Mouse (Mus musculus) granulocyte monocyte progenitor cell, adult 5-6 weeks (primary cell): ENCODE measurements at regions not wholly inside any gene's neighbourhood (a gene's known extent, or its start where the extent isn't known, plus 50 kb on each side); places are given as distances from the start of the nearest gene placed in this dataset.
A peak's percentile ranks its signal among the peaks of the same experiment; 100 is the strongest.

Experiments
- ATAC-seq: replicated peaks from 2 replicates; pipeline ENCODE4 v1.8.0; 2016; ENCODE audit warnings: mild to moderate bottlenecking, moderate TSS enrichment, inconsistent platforms; ENCODE audit not compliant: poor library complexity, severe bottlenecking

DNA sequence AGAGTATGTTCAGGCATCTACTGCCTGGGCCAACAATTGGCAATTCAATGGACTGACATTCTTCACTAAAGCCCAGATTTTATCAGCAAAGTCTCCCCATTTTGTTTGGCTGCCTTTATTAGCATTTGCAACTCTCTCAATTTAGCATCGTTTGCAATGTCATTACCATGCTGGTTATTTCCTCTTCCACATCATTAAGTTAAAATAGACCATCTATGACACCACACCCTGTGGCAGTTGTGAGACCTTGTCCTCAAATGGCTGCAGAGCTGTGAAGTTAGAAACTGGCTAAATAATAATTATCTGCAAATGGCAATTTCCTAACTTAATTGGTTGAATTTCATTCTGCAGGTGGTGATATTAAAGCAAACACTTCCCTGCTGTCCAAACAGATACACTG lies 381.8 kb downstream of the H2al1n start:
- no peak for ATAC-seq

DNA sequence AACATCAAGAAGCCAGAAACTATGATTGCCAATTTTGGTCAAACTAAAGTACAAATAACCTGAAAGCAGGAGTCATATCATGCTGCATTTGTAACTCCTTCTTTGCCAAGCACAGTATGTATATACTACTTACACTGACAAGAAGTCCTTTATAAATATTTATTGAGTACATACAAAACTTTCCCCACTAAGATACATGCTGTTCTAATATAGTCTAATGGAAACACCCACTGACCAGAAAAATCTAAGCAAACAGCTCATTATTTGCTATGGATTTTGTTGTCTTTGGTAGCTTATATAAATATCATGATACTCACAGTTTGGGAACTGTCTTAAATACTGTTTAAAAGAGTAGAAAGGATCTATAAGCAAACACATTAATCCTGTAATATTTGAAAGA lies 385.9 kb downstream of the H2al1n start:
- ATAC-seq = no peak

DNA sequence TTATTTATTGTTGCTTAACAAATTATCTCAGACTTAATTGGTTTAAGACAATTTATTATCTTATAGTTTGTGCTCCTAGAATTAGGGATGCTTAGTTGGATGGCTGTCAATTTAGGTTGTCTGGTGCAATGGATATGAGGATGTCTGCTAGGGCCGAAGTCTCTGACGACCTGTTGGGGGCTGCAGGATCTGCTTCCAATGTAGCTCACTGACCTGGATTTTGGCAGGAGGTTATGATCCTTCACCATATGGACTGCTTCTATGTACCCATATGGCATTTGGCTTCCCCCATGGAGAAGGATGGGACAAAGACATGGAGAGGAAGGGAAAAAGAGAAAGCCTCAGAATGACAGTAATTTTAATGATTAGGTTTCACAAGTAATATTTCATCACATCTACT lies 391.0 kb downstream of the H2al1n start:
- ATAC-seq = no peak

DNA sequence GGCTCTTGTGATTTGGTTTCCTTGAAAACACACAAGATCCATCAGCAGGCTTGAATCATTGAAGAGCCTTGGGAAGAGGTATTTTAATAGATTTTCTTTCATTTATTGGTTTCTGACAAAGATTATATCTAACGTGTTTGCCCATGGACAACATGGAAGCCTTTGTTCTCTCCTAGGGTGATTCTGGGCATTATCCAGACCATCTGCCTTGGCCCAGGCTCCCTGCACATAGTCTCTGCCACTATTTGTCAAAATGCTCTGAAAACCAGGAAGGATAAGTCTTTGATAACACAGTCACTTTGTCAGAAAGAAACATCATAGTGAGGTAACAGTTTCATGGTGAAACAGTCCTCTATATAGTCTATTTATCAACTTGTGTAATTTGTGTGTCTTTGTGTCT lies 398.2 kb downstream of the H2al1n start:
- ATAC-seq = no peak

DNA sequence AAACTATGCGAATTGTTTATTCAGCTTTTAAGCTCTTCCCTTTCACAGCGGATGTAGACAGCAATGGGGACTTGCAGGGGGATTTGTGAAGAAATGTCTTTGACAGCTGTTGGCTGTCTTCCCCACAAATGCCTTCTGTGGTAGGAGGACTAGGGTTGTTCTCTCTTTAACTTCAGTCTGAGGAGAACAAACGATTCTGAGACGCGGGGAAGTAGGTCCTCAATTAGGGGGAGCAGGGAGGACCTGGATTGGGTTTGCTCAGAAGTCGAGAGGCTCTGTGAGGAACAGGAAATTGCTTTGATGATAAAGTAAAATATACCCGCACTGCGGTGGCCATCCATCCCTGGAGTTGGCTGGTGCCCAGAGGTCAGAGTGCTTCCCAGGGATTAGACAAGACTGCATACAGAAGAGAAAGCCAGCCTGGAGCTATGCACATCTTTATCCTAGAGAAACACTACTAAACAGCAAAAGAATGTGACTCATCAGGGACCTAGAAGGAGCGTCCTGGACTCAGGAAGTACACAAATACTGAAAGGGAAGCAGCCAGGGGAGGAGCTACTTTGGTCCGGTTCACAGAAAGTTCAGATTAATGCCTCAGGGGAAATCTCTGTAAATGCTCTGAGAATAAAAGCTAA lies 417.4 kb downstream of the H2al1n start:
- peak; percentile 56; the same call in 1 of the 2 replicates for ATAC-seq

DNA sequence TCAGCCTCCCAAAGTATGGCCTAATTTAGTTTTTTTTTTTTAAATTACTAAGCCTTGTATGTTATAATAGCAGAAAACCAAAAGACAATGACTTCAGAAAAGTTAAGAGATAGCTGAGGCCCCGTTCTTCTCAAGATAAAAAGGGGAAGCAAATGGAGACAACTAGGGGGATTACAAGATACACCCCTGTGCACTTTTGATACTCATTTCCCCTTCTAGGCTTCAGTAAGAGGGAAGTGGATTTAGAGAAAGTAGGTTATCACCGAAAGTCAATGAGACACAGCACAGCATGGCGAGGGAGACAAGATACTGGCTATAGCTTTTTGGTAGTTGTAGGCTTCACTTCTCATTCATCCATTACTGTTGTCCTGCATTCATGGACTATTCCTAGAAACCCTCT lies 428.4 kb downstream of the H2al1n start:
- peak; percentile 94 for ATAC-seq

DNA sequence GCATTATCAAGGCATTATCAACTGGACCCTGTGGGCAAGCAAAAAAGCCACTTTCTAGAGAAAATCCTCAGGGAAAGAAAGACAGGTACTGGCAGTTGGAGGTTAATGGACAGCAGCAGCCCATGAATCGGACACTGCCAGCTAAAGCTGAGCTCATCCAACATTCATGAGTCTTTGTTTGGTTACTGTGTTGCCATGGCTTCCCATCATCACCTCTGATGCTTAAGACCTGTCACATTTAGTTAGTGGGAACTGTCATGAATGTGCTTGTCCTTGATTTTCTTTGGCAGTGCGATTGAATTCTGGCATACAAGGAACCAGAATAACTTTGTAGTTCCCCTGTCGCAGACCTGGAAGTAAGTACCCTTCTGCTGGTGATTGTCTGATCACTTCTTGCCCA lies 453.9 kb downstream of the H2al1n start:
- ATAC-seq = no peak

DNA sequence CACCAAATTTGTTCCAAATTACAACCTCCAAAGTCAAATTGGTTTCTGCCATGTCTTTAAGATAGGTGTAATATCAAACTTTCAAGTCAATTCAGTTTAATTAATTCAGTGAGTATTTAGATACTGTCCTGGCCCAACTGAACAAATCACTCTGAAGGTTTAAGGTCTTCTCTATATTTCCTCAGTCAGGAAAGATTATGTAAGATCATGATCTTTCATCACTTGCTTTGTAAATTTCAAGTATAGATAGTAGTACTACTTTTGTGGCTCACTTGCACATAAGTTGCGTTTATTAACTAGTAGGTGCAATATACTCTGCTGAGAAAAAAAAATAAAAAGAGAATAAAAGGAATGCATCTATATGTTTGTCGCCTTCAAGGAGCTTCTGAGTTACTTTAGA lies 485.4 kb downstream of the H2al1n start:
- ATAC-seq = peak; percentile 59

DNA sequence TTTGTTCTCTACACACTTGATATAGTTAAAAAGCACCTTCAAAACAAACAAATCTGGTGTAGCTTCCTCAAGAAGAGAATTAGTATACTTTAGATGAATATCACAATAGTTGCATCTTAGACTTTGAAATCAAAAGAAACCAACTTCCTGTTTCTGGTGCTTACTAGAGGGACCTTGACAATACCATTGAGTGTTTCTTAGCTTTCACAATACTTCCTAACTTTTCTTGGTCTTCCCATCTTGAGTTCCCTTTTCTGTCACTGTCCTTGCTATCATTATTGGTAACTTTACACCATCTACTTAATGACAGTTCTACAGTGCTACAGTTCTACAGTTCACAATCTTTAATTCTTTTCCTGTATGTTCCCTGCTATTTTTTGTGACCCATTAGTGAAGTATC lies 528.1 kb downstream of the H2al1n start:
- ATAC-seq = peak; percentile 91
